Mouse (Mus musculus) right cerebral cortex, adult 2 months (tissue): ENCODE results near the gene Rgs5.

ENCODE experiments used
- DNase-seq, 2 experiments: peaks; one replicate each; pipeline ENCODE4 v3.0.0; 2021 to 2022; ENCODE audit warnings: low spot score in 2 of 2

Gene Rgs5

GRCm38 (mm10) chr1:169655256-169655655 is at the start of gene Rgs5:
Rgs5 (plus strand) TSS chr1:169655501.
- peak; percentile 14 to 40 for DNase-seq

GRCm38 (mm10) chr1:169606164-169606563 is 49.1 kb upstream of the Rgs5 start:
- DNase-seq = no peak

GRCm38 (mm10) chr1:169629738-169630137 is 25.6 kb upstream of the Rgs5 start:
- DNase-seq = no peak

DNA sequence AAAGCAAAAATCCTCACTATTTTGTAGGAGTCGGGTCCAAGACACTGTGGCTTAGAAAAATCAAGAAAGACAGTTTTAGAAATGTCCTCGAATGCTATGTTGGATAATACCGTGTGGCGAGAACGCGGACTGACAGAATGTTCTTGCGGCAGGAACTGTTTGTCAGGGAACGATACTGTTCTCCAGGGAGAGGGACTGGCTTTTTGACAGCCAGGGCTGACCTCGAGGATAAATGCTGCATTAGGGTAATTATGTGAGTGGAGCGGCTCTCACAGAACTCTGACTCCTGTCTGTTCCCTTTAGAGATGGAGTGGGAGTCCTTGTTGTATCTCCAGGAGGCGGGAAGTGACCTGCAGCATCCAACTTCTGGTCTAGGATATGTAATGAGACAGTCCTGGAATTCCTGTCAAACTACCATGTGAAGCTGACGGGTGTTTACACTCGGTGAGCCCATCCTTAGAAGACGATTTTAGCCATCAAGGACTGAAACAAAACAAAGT is 18.0 kb upstream of the Rgs5 start:
- no peak for DNase-seq

GRCm38 (mm10) chr1:169644884-169645653 is 10.2 kb upstream of the Rgs5 start:
- DNase-seq = no peak

GRCm38 (mm10) chr1:169659479-169659878 is 4.2 kb downstream of the Rgs5 start:
- no peak for DNase-seq

DNA sequence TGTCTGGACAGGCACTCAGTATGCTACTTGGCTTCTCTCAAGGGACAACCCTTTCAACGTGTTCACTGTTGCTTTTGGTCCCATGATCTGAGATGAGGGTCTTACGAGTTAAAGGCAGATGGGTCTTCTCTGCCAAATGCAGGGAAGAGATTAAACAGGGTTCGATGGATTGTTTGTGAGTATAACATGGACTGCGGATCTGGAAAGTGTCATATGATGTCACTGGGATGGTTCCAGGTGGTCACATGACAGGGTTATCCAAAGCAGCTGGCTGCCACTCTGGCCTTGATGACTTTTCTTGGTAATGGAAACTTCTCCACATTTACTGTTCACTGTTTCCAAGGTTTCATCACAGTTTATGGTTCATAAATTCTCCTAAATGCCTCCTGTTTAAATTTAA is 12.0 kb downstream of the Rgs5 start:
- DNase-seq = no peak

DNA sequence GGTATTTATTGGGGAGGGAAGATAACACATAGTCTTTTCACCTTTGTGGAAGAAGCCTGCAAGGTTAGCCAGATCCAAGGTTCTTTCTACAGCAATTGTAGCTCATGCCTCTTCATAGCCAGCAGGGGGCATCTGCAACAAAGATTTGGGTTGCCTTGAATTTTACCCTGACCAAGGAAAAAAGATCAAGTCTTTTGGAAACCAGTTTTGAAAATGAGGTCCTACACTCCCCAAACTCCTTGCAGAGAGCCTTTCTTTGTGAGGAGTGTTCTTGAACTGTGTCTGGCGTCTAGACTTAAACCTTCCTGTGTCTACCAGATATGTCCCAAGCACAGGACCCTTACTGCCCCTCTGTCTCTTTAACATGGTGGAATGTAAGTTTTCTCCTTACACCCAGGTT is 15.4 kb downstream of the Rgs5 start:
- peak; percentile 20 to 47 for DNase-seq

- no peak for DNase-seq
Observed at GRCm38 (mm10) chr1:169671801-169672200, 16.5 kb downstream of the Rgs5 start.

- no peak for DNase-seq
Observed at GRCm38 (mm10) chr1:169672272-169672671, 17.0 kb downstream of the Rgs5 start.

DNA sequence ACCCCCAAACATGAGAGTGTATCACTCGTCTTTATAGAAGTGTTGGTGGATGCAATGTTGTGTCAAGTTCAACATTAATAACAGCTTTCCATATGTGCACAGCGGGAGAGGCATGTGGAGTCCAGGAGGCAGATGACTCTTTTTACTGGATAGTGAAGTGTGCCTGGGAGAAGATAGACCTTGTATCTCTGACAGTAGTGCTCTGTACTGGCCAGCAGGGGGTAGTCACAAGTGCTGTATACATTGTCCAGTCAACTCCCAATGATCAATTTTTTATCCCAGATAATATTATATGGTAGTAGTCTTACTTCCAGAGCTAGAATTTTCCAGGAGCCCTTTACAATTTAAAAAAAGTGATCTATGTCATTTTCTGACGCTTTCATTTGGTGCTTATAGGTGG is 18.8 kb downstream of the Rgs5 start:
- peak in 1 of 2 experiments; percentile 21 for DNase-seq

DNA sequence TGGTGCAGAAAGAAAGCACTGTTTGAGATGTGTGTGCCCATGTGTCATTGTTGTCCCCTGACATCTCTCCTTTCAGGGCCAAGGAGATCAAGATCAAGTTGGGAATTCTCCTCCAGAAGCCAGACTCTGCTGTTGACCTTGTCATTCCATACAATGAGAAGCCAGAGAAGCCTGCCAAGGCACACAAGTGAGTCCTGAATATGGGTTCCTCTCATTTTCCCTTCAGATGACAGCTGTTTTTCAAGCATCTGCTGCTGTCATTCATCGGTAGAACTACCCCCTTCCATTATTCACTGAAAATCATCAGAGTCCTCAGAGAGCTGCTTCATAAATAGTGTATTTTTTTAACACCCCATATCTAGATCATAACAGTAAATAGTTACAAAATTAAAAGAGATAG is 21.4 kb downstream of the Rgs5 start:
- no peak for DNase-seq

- no peak for DNase-seq
Observed at GRCm38 (mm10) chr1:169680455-169681208, 25.3 kb downstream of the Rgs5 start.

DNA sequence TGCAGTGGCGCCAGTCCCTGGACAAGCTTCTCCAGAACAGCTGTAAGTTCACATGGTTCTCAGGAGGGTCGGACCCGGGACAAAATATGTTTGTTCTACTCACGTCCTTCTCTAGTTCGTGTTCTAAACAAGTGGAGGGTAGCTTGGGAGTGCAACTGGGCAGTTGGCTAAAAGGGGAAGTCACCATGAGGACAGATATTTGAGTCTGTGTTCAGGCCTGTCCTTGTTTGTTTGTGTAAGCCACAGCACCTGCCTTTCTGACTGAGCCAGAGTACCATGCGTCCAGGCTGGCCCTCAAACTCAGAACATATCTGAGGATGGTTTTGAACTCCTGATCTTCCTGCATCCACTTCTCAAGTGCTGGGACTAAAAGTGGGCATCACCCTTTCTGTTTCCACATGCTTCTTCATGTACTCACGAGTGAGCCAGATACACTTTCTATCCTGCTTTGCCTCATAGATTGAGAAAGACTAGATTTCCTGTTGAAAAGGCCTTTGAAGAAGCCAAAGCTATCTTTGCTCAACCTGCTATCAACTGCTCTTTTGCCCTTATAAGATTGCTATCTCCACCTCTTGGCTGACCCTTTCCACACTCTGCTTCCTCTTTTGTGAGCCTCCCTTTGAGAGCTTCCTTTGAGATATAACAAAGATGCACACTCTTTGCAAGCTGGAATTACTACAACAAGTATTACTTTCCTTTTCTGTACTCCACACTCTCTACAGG is 27.6 kb downstream of the Rgs5 start:
- DNase-seq = no peak

- DNase-seq = no peak
Observed at GRCm38 (mm10) chr1:169685257-169685656, 30.0 kb downstream of the Rgs5 start.

GRCm38 (mm10) chr1:169693040-169693439 is 37.7 kb downstream of the Rgs5 start:
- no peak for DNase-seq

DNA sequence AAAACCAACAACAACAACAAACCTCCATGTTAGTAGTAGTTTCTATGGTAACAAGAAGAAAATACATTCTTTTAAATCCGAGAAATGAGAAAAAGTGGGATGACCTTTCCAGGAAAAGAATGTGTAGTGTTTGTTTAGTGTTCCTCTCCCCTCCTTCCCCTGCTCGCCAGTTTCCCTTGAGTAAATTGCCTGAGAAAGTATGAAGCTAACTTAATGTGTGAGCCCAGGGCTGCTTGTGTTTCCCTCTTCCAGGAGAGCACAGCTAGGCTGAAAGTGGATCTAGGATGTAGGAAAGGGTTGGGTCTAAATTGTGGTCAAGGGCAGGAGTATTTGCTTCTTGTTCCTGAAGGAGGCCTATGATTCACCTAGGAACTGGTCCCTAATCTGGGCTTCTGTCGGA is 38.2 kb downstream of the Rgs5 start:
- no peak for DNase-seq

GRCm38 (mm10) chr1:169695356-169695755 is 40.1 kb downstream of the Rgs5 start:
- no peak for DNase-seq

- no peak for DNase-seq
Observed at GRCm38 (mm10) chr1:169697236-169697635, 41.9 kb downstream of the Rgs5 start.

DNA sequence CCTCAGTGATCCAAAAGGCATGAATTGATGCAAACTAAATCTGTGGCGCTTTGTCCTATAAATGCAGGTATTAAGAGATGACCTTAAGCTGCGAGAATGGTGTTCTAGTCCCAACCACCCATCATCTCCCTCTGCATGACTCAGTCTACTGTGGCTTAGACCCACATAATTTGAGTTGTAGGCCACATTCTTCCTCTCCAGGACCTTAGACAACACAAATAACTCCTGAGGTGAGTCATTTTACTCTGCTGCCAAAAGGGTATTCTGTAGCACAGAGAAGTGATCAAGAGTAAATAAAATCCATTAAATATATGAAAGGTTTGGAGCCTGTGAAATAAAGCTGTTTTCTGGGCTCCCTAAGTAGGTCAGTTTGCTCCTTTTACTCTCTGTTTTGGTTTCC is 43.9 kb downstream of the Rgs5 start:
- no peak for DNase-seq

DNA sequence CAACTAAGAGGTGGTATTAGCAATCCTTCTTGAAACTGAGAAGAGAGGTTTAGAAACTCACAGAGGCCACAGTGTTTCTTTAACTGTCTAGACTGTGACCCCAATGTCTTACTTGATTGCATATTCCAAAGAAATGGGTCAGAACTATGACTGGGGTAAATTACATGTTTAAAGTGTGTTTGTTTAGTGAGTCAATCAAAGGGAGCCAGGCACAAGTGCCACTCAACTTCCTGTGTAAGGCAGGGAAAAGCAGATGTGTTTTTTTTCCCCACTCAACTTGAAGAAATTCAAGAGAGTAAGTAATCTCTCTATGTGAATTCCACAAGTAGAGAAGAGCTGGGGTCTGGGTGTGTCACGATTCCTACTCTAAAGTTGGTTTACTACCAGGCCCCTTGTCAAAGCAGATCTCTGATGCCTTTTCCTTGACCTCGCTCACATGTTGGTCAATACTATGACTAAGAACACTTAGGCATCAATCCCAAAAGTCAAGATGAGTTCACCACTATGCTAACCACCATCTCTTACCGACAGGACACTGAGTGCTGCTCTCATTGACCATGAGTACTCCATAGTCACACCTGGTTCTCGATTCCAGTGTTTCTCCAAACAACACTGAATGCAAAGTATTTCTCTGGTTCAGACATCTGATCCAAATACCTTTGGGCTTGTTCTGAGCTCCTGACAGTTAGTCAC is 49.2 kb downstream of the Rgs5 start:
- no peak for DNase-seq

GRCm38 (mm10) chr1:169721836-169722235 is 66.5 kb downstream of the Rgs5 start:
- DNase-seq = no peak
